Mouse (Mus musculus) liver, postnatal 0 days (tissue): ENCODE results near the gene Slc2a9. TPM values are rescaled to one million over a fixed set of nuclear protein-coding genes. Genes with fewer than 3 reads are reported as not detected.
A peak's percentile ranks its signal among the peaks of the same experiment; 100 is the strongest.

ENCODE experiments used
- ATAC-seq: fragments of 200-750 bp; cut with Nextera tagmentation; 2 replicates; pipeline ENCODE4 v1.8.0; 2017; ENCODE audit warnings: mild to moderate bottlenecking, moderate library complexity
- DNase-seq: peaks from one replicate; pipeline ENCODE4 v3.0.0-alpha.2; 2016
- H3K27ac ChIP-seq: fragments of 300-500 bp; sonication (generic); 2 replicates; pipeline ENCODE4 v1.5.1; 2014; ENCODE audit warnings: antibody characterized with exemption, moderate library complexity, mild to moderate bottlenecking, low read depth
- H3K27me3 ChIP-seq: fragments of 300-500 bp; sonication (generic); 2 replicates; pipeline ENCODE4 v1.6.1; 2014; ENCODE audit warnings: low read length, control low read depth, mixed read lengths; ENCODE audit not compliant: insufficient read depth
- H3K36me3 ChIP-seq: fragments of 300-500 bp; sonication (generic); replicated peaks from 2 replicates; pipeline ENCODE4 v1.6.1; 2014; ENCODE audit warnings: mild to moderate bottlenecking, control low read depth, low read length, moderate library complexity, mixed read lengths; ENCODE audit not compliant: insufficient read depth
- H3K4me1 ChIP-seq: fragments of 300-500 bp; sonication (generic); 2 replicates; pipeline ENCODE4 v1.6.1; 2014; ENCODE audit warnings: antibody characterized with exemption, mild to moderate bottlenecking, control low read depth; ENCODE audit not compliant: insufficient read depth
- H3K4me2 ChIP-seq: fragments of 300-500 bp; sonication (generic); 2 replicates; pipeline ENCODE4 v1.6.1; 2014; ENCODE audit warnings: low read depth, mild to moderate bottlenecking, low read length, moderate library complexity, mixed read lengths
- H3K4me3 ChIP-seq: fragments of 300-500 bp; sonication (generic); 2 replicates; pipeline ENCODE4 v1.5.1; 2014; ENCODE audit warnings: low read depth, low read length
- H3K9ac ChIP-seq: fragments of 300-500 bp; sonication (generic); replicated peaks from 2 replicates; pipeline ENCODE4 v1.6.1; 2014; ENCODE audit warnings: mild to moderate bottlenecking, moderate library complexity
- H3K9me3 ChIP-seq: fragments of 300-500 bp; sonication (generic); 2 replicates; pipeline ENCODE4 v1.6.1; 2016; ENCODE audit warnings: mild to moderate bottlenecking, control low read depth, low read length, mixed read lengths
- CTCF ChIP-seq: sonication (generic); IDR thresholded peaks from 2 replicates; pipeline ENCODE4 v1.5.1; 2016; ENCODE audit warnings: antibody characterized with exemption, low read depth
- EP300 ChIP-seq: IDR thresholded peaks from 2 replicates; pipeline ENCODE4 v1.6.1; 2016; ENCODE audit warnings: antibody characterized with exemption, low read depth, mild to moderate bottlenecking
- WGBS: fragments of 180-500 bp; shearing (Covaris S2); extraction: QIAGEN DNeasy Blood & Tissue Kit; methylation state at CpG from one replicate; pipeline ENCODE4 v1.1.7; 2014; ENCODE audit not compliant: insufficient replicate concordance; 5-methylcytosine and 5-hydroxymethylcytosine counted together
- polyA plus RNA-seq: library from polyadenylated mRNA; unstranded; fragments of >200 nt; fragmentation: Nextera tagmentation; extraction: Ambion mirVana; gene quantifications from 2 replicates; pipeline ENCODE4 v1.2.1, GENCODE M21; 2015

The Slc2a9 gene
- polyA plus RNA-seq, 1 experiment from 2014 or later = 3.3 TPM

DNA sequence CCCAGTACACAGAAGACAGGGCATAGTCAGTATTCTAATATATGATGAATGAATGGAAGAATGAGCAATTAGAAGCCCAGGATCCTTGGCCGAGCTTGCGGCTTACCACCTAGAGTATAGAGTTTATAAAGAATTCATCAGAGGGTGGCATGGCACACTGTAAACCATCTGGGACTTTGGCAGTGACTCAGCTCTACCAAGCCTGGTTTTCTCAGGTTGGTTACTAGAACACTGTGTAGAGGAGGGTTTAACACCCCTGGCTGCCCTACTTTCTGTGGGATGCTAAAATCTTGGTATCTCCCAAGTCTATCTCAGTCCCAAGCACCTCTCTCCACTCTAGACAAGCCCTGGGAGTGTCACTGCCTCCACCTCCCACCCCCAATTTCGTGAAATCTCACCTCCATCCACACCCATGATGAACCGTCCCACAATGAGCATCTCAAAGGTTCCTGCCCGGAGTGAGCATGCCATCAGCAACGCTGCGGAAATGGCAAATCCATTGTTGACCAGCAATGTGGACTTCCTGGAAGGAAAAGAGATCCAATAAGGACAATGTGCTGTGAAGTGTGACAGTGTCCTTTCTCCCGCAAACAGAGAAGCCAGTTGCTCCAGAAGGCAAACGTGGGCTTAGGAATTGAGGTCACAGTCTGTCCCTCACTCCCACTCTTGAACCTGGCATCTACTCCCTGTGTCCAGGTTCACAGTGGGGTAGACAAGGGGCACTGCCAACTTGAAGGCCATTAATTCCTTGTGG is 62.5 kb downstream of the Slc2a9 start:
- H3K27ac ChIP-seq = no peak overlapping the region
- H3K9ac ChIP-seq = no peak overlapping the region
- no peak overlapping the region for H3K4me3 ChIP-seq
- H3K27me3 ChIP-seq = no peaks in the 10 kb centered on the region
- TF ChIP-seq EP300 (no peak), CTCF (no peak)
- WGBS = 74% methylated on average over 9 of the region's 9 CpGs
- no peak overlapping the region for H3K4me2 ChIP-seq
- H3K4me1 ChIP-seq = no peaks in the 10 kb centered on the region
- no peak for ATAC-seq
- peaks cover 25% of the 10 kb centered on the region for H3K36me3 ChIP-seq
- no peak for DNase-seq
- peaks cover 3% of the 10 kb centered on the region; the same call in 1 of the 2 replicates for H3K9me3 ChIP-seq

- Histone ChIP-seq H3K4me1 (no peaks in the 10 kb centered on the region), H3K4me3 (no peak overlapping the region), H3K27ac (no peak overlapping the region), H3K4me2 (no peak overlapping the region), H3K27me3 (no peaks in the 10 kb centered on the region), H3K36me3 (peaks cover 27% of the 10 kb centered on the region), H3K9me3 (peaks cover 3% of the 10 kb centered on the region; the same call in 1 of the 2 replicates), H3K9ac (no peak overlapping the region)
- TF ChIP-seq CTCF (0 out of 2 replicates have a peak, but pooled peaks have one; percentile 18), EP300 (no peak)
- no peak for DNase-seq
- WGBS = 90% methylated on average over 11 of the region's 11 CpGs
- no peak for ATAC-seq
Measured at GRCm38 (mm10) chr5:38436681-38437080, 66.3 kb downstream of the Slc2a9 start.

DNA sequence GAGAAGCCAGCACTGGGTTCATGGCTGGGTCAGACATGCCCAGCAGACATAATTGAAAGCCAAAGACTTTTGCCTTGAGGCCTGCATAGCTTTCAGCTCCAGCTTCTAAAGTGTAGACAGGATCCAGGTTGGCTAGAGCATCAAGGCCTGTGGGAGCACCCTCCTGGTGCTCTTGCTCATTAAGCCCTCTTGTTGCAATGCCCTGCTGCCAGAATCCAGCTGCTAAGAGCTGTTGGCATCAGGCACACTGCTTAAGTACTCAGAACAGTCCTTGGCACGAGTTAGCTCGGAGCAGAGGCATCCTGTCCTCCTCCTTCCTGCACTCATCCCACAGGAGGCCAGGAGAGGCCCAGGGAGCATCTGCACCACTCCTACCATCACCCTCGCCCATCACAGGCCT is 68.1 kb downstream of the Slc2a9 start:
- H3K36me3 ChIP-seq = peaks cover 20% of the 10 kb centered on the region
- no peak for TF ChIP-seq CTCF
- TF ChIP-seq EP300 = no peak
- H3K4me1 ChIP-seq = no peaks in the 10 kb centered on the region
- 51% methylated on average over 3 of the region's 3 CpGs for WGBS
- no peaks in the 10 kb centered on the region for H3K27me3 ChIP-seq
- no peak overlapping the region for H3K9ac ChIP-seq
- H3K27ac ChIP-seq = no peak overlapping the region
- ATAC-seq = no peak
- H3K4me3 ChIP-seq = no peak overlapping the region
- no peak for DNase-seq
- H3K4me2 ChIP-seq = no peak overlapping the region
- H3K9me3 ChIP-seq = peaks cover 3% of the 10 kb centered on the region; the same call in 1 of the 2 replicates

GRCm38 (mm10) chr5:38431201-38431600 is 71.7 kb downstream of the Slc2a9 start:
- TF ChIP-seq EP300 = no peak
- TF ChIP-seq CTCF = no peak
- Histone ChIP-seq H3K4me3 (no peak overlapping the region), H3K9ac (no peak overlapping the region), H3K27ac (no peak overlapping the region), H3K36me3 (0 out of 2 replicates have a peak, but pooled peaks cover 5% of the 10 kb centered on the region), H3K4me1 (no peaks in the 10 kb centered on the region), H3K4me2 (no peak overlapping the region), H3K27me3 (no peaks in the 10 kb centered on the region), H3K9me3 (no peaks in the 10 kb centered on the region)
- no peak for DNase-seq
- WGBS = 71% methylated on average over 7 of the region's 7 CpGs
- ATAC-seq = no peak

DNA sequence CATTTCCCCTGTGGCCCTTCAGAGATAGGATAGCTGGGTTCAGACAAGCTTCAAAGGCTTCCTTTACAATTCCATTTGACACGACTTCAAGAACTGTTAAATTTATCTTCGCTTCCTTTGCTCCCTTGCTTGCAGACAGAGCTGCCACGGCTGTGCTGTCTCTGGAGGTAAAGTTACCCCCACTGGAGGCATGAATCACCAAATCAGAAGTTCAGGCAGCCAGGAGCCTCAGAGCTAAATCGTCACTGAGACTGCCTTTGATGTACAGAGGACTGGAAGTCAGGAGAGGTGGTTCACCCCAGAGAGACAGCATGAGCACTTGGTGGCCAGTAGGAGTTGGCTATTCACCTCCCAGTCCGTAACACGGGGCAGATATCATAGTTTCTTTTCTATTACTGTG is 73.8 kb downstream of the Slc2a9 start:
- ATAC-seq = no peak
- whole genome bisulfite sequencing = 51% methylated on average over 6 of the region's 6 CpGs
- Histone ChIP-seq H3K4me1 (0 out of 2 replicates have a peak, but pooled peaks cover 3% of the 10 kb centered on the region), H3K36me3 (0 out of 2 replicates have a peak, but pooled peaks cover 5% of the 10 kb centered on the region), H3K27me3 (no peaks in the 10 kb centered on the region), H3K4me3 (no peak overlapping the region), H3K9me3 (no peaks in the 10 kb centered on the region), H3K4me2 (no peak overlapping the region), H3K9ac (no peak overlapping the region), H3K27ac (no peak overlapping the region)
- TF ChIP-seq EP300 = no peak
- no peak for TF ChIP-seq CTCF
- DNase-seq = no peak

- DNase-seq = no peak
- Histone ChIP-seq H3K4me1 (0 out of 2 replicates have a peak, but pooled peaks cover 3% of the 10 kb centered on the region), H3K27ac (no peak overlapping the region), H3K4me3 (no peak overlapping the region), H3K4me2 (no peak overlapping the region), H3K9me3 (no peaks in the 10 kb centered on the region), H3K9ac (no peak overlapping the region), H3K27me3 (no peaks in the 10 kb centered on the region), H3K36me3 (0 out of 2 replicates have a peak, but pooled peaks cover 2% of the 10 kb centered on the region)
- no peak for ATAC-seq
- 59% methylated on average over 5 of the region's 5 CpGs for WGBS
- no peak for TF ChIP-seq EP300
- TF ChIP-seq CTCF = no peak
Measured at GRCm38 (mm10) chr5:38427757-38428156, 75.2 kb downstream of the Slc2a9 start.
